Mouse (Mus musculus) liver, postnatal 0 days (tissue): ENCODE measurements around the gene Aamp.

Experiments used
- CTCF ChIP-seq: sonication (generic); IDR thresholded peaks from 2 replicates; pipeline ENCODE4 v1.5.1; 2016; ENCODE audit warnings: antibody characterized with exemption, low read depth
- EP300 ChIP-seq: IDR thresholded peaks from 2 replicates; pipeline ENCODE4 v1.6.1; 2016; ENCODE audit warnings: antibody characterized with exemption, low read depth, mild to moderate bottlenecking

DNA sequence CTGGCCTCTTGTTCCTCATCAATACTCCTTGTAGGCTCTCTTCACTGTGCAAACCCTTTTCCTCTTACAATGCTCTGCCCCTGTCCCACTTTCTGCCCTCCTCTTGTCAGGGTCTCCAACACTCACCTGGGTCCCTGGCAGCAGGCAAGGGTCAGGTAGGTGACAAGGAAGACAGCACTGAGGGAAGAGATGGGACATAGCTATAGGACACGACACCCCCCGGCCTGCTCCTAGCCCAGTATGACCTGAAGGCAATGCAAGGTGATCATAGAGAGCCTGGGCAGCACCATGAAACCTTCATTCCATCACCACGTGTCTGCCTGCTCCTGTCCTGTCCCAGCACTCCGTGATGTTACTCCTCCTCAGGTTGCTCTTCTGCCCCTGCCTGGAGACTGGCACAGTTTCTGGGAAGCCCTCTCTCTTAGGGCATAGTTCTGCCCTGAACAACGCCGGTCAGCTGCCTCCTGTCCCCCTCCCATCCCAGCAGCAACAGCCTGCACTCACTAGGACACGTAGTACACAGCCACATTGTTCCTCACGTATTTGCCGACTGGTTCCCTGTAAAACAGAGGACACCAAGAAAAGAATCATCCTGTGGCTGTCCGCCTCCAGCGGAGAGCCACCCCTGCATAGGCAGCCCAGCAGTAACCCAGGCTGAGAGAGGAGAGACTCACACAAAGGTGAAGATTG lies 7.9 kb upstream of the Aamp start:
- TF ChIP-seq EP300 (no peak), CTCF (no peak)
